Mouse (Mus musculus) midbrain, embryonic 10.5 days (tissue): ENCODE measurements around the gene Cdrt4. TPM values are rescaled to one million over a fixed set of nuclear protein-coding genes. Genes with fewer than 3 reads are reported as not detected.

ENCODE experiments used
- DNase-seq: peaks from one replicate; pipeline ENCODE4 v3.0.0-alpha.2; 2017; ENCODE audit warnings: low spot score
- H3K27ac ChIP-seq: fragments of 300-500 bp; sonication (generic); replicated peaks from 2 replicates; pipeline ENCODE4 v1.5.1; 2016; ENCODE audit warnings: mild to moderate bottlenecking
- H3K27me3 ChIP-seq: fragments of 300-500 bp; sonication (generic); 2 replicates; pipeline ENCODE4 v1.6.1; 2016; ENCODE audit warnings: low read depth, mild to moderate bottlenecking; ENCODE audit not compliant: poor library complexity, severe bottlenecking
- H3K36me3 ChIP-seq: fragments of 300-500 bp; sonication (generic); 2 replicates; pipeline ENCODE4 v1.6.1; 2016; ENCODE audit warnings: mild to moderate bottlenecking, moderate library complexity
- H3K4me1 ChIP-seq: fragments of 300-500 bp; sonication (generic); 2 replicates; pipeline ENCODE4 v1.6.1; 2016
- H3K4me3 ChIP-seq: fragments of 300-500 bp; sonication (generic); 2 replicates; pipeline ENCODE4 v1.5.1; 2016; ENCODE audit warnings: mild to moderate bottlenecking, moderate library complexity
- H3K9me3 ChIP-seq: fragments of 300-500 bp; sonication (generic); replicated peaks from 2 replicates; pipeline ENCODE4 v1.6.1; 2016; ENCODE audit warnings: mild to moderate bottlenecking
- WGBS: fragments of 180-500 bp; shearing (Covaris S2); methylation state at CpG from one replicate; pipeline ENCODE4 v1.1.7; 2016; 5-methylcytosine and 5-hydroxymethylcytosine counted together
- polyA plus RNA-seq: library from polyadenylated mRNA; unstranded; fragments of >200 nt; fragmentation: Nextera tagmentation; extraction: Ambion mirVana; gene quantifications from 2 replicates; pipeline ENCODE4 v1.2.1, GENCODE M21; 2016

Gene Cdrt4
- polyA plus RNA-seq, 1 experiment from 2014 or later, result not detected

DNA sequence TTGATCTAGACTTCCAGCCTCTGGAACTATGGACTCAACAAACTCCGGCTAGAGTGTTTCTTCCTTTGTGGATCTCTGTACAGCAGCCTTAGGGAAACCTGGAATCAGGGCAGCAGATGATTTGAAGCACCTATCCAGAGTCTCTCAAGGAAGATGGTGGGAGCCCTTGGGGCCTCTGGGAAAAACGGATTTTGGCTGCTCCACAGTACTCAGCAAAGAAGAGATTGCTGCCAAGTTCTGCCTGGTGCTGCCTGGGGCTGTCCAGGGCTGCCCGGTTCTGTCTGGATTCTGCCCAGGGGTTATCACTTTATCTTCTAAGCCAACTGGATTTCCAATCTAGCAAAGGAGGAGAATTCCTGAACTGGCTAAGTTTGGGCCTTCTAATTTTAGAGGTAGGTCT, 58.8 kb downstream of the Cdrt4 start:
- no peaks in the 10 kb centered on the region for H3K27me3 ChIP-seq
- H3K27ac ChIP-seq, result no peak overlapping the region
- no peaks in the 10 kb centered on the region for H3K9me3 ChIP-seq
- DNase-seq, result no peak
- no peaks in the 10 kb centered on the region for H3K36me3 ChIP-seq
- no peak overlapping the region for H3K4me3 ChIP-seq
- no peaks in the 10 kb centered on the region for H3K4me1 ChIP-seq
- 67% methylated on average over 3 of the region's 3 CpGs for WGBS

DNA sequence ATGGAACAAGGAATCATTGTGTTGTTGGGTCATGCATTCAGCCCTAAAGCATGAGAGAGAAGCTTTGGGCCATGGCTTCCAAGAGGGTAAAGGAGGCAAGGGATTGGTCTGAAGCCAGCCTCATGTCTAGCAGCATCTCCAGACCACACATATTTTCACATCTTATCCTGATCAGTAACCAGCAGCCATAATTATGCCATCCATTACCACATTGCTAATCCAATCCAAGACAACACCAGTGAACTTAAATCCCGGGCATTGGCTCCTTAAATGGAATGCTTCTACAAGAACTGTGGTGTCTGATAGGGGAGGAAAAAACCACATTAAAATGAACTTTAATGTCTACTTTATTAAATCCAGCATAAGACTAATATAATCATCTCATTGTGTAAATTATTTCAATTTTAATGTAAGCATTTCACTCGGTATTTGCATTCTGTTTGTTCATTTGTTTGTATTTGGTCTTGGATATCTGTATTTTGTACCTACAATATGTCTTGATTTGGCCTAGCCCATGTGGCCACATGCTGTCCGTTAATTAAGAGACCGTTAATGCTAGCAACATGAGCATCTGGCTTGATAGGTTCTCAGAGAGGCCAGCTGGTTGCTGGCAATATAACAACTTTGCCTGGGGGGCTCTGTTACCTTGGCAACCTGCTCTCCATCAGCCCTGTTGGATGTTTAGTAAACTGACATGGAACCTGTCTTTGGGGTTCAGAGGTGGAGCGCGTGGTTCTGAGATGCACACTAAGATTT, 66.5 kb downstream of the Cdrt4 start:
- 85% methylated on average over 6 of the region's 6 CpGs for WGBS
- Histone ChIP-seq H3K27ac (no peak overlapping the region), H3K4me3 (no peak overlapping the region), H3K36me3 (no peaks in the 10 kb centered on the region), H3K27me3 (no peaks in the 10 kb centered on the region), H3K9me3 (no peaks in the 10 kb centered on the region), H3K4me1 (peaks cover 28% of the 10 kb centered on the region)
- no peak for DNase-seq

DNA sequence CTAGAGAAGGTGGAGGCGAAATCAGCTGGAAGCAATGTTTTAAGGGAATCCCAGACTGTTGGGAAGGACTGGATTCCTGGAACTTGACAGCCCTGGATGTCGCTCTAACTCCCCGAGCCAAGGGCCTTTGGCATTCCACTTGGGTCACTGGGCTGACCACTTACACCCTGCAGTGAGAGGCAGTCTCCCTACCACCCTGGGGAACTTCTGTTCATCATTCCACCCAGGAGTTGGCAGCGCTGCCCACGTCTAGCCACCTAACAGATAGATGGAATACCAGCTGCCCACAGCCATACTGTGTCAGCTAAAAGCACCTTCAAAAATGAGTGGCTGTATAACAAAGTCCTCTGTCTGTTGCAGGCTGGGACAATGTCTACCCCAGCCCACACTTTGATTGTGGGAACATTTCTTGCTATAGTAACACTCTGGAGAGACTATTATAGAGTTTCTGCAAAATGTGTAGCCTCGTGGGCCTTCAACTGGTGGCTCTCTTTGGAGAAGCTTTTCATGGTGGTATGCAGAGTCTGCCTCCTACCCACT, 67.2 kb downstream of the Cdrt4 start:
- H3K9me3 ChIP-seq, result no peaks in the 10 kb centered on the region
- no peaks in the 10 kb centered on the region for H3K36me3 ChIP-seq
- 85% methylated on average over 6 of the region's 6 CpGs for WGBS
- DNase-seq, result no peak
- H3K27ac ChIP-seq, result 0 out of 2 replicates have a peak overlapping the region, but pooled peaks have one; percentile 46
- H3K27me3 ChIP-seq, result no peaks in the 10 kb centered on the region
- no peak overlapping the region for H3K4me3 ChIP-seq
- peaks cover 28% of the 10 kb centered on the region for H3K4me1 ChIP-seq

DNA sequence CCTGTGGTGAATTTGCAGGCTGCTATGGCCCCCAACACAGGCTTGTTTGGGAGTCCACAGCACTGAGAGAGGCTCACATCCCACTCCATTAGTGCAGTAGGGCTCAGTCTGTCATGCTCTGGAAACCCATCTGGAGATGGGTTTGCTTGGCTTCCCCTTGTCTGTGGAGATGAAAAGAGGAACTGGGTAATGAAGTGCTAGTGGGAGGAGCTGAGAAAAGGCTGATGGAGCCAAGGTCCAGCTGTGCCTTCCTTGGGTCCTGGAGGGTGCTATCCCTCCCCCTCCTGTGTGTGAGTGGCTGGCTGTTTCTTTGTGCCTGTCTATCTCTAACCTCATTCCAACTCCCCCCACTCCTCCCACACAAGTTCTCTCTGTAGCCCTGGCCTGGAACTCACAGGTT, 69.6 kb downstream of the Cdrt4 start:
- Histone ChIP-seq H3K27me3 (no peaks in the 10 kb centered on the region), H3K27ac (0 out of 2 replicates have a peak overlapping the region, but pooled peaks have one; percentile 7), H3K4me1 (peaks cover 32% of the 10 kb centered on the region), H3K9me3 (no peaks in the 10 kb centered on the region), H3K4me3 (no peak overlapping the region), H3K36me3 (no peaks in the 10 kb centered on the region)
- no peak for DNase-seq

DNA sequence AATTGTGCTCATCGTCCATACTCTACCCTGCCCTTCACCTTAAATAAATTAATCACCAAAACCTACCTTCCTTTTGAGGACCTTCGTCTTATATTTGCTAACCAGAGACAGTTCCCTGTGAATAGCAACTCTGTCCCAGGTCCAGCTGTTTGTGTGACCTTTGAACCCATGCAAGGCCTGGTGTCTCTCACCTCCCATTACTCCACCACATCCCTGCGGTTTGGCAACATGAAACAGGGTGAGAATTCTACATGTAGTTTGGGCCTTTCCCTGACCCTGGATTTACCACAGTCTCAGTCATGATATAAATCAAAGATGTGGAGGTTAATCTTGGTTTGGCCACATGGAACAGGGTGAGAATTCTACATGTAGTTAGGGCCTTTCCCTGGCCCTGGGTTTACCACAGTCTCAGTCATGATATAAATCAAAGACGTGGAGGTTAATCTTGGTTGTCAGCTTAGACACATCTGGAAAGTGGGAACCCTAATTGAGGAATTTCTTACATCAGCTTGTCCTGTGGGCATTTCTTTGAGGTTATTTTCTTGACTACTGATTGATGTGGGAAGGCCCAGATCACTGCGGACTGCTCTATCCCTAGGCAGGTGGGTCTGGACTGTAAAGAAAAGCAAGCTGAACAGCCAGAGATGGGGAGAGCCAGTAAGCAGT, 70.3 kb downstream of the Cdrt4 start:
- DNase-seq, result no peak
- WGBS, result 77% methylated on average over 5 of the region's 5 CpGs

DNA sequence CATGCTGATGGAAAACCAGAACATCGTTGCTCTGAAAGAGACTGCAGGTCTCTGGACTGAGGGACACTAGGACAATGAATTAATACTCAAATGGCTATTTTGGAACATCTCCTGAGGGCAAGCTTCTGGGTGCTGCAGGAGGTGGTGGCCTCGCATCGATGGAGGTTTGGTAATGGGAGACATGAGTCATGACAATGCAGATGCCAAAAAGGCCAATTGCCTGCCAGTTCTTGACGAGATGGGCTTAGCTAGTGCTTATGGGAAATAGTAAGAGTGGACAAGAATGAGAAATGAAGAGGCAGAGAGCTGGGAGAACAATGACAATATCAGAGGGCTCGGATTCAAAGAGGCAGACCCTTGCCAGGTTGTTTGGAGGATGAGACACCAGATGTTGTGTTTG, 72.5 kb downstream of the Cdrt4 start:
- peaks cover 28% of the 10 kb centered on the region for H3K4me1 ChIP-seq
- H3K36me3 ChIP-seq, result no peaks in the 10 kb centered on the region
- H3K9me3 ChIP-seq, result no peaks in the 10 kb centered on the region
- H3K27me3 ChIP-seq, result no peaks in the 10 kb centered on the region
- no peak overlapping the region for H3K27ac ChIP-seq
- H3K4me3 ChIP-seq, result no peak overlapping the region
- no peak for DNase-seq
- WGBS, result 83% methylated on average over 5 of the region's 5 CpGs

More for the DNA sequence above, 70.3 kb downstream of the Cdrt4 start:
- peaks cover 32% of the 10 kb centered on the region for H3K4me1 ChIP-seq
- H3K27me3 ChIP-seq, result no peaks in the 10 kb centered on the region
- no peak overlapping the region for H3K4me3 ChIP-seq
- H3K9me3 ChIP-seq, result no peaks in the 10 kb centered on the region
- 0 out of 2 replicates have a peak overlapping the region, but pooled peaks have one; percentile 33 for H3K27ac ChIP-seq
- H3K36me3 ChIP-seq, result no peaks in the 10 kb centered on the region

DNA sequence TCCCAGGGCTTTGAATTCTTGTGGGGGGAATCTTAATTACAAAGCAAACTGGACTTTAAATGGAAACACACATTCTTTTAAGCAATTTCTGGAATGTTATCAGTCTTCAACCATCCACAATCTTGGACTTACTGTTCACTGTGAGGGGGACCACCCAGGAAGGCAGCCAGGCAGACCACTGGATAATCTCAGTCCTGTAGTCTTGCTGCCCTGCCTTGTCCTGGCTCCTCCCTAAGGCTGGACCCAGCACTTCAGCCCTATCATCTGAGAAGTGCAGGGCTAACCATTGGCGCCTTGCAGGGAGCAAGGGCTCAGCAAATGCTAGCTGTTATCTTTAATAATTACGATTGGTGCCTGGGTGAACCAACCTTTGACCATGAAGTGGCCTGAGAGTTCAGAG, 73.1 kb downstream of the Cdrt4 start:
- Histone ChIP-seq H3K4me1 (peaks cover 27% of the 10 kb centered on the region), H3K27me3 (no peaks in the 10 kb centered on the region), H3K4me3 (no peak overlapping the region), H3K27ac (no peak overlapping the region), H3K9me3 (no peaks in the 10 kb centered on the region), H3K36me3 (no peaks in the 10 kb centered on the region)
- 70% methylated on average over 2 of the region's 2 CpGs for WGBS
- no peak for DNase-seq

DNA sequence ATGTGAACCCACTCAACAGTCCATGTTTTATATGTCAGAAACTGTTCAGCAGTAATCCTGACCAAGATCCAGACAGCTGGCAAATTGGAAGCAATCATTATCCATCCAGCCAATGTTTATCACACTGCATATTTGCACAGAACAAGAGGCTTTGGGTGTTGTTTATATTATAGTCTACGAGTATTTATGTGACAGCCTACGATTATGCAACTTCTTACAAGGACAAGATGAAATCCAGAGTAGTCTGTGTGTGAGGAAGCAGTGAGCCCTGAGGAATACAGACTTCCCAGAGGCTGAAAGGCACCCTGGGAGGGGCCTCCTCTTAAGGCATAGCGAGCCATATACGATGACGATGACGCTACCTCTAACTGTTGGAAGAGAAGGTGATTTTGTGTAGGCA, 74.5 kb downstream of the Cdrt4 start:
- H3K27me3 ChIP-seq, result no peaks in the 10 kb centered on the region
- no peaks in the 10 kb centered on the region for H3K9me3 ChIP-seq
- 89% methylated on average over 6 of the region's 6 CpGs for WGBS
- no peak overlapping the region for H3K27ac ChIP-seq
- no peak for DNase-seq
- peaks cover 18% of the 10 kb centered on the region for H3K4me1 ChIP-seq
- no peak overlapping the region for H3K4me3 ChIP-seq
- H3K36me3 ChIP-seq, result no peaks in the 10 kb centered on the region

DNA sequence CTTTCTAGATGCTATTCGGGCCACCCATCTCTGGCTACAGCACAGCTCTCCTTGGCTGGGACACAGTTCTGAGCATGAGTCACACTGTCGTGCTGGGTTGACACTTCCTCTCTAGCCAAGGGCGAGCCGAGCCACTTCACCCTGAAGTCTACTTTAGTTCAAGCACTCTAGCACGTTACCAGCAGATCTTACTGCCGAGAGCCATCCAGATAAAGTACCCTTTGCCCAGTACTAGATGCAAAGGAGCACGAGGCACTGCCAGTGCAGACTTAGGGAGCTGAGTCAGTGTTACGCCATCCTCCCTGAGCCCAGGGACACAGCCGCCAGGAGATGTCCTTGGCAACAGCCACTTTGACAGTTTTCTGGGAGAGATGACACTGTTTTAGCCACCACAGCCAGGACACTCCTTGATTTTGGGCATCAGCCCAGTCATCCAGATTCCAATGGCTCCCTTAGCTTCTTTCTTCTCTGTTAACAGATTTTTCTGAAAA, 75.7 kb downstream of the Cdrt4 start:
- 85% methylated on average over 9 of the region's 9 CpGs for WGBS
- Histone ChIP-seq H3K4me3 (no peak overlapping the region), H3K36me3 (no peaks in the 10 kb centered on the region), H3K27ac (no peak overlapping the region), H3K4me1 (peaks cover 15% of the 10 kb centered on the region), H3K9me3 (no peaks in the 10 kb centered on the region), H3K27me3 (no peaks in the 10 kb centered on the region)
- no peak for DNase-seq

DNA sequence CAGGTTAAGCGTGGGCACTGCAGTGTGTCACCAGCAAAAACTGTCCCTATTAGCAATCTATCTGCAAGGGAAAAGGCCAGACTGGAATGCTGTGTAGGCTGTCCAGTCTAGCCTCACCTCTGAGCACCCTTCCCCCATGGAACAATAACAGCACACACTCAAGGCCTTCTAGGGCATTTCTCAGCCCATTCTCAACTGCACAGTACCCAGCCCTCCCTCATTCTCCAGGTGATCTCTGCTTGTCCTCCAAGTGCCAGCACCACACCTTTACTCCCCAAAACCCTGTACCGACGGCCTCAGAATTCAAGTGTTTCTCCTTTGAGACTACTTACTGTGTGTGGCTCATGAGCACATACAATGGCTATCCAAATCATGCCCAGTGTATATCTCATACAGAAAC, 77.1 kb downstream of the Cdrt4 start:
- no peaks in the 10 kb centered on the region for H3K27me3 ChIP-seq
- no peak overlapping the region for H3K27ac ChIP-seq
- 87% methylated on average over 3 of the region's 3 CpGs for WGBS
- no peaks in the 10 kb centered on the region for H3K9me3 ChIP-seq
- H3K36me3 ChIP-seq, result no peaks in the 10 kb centered on the region
- peaks cover 15% of the 10 kb centered on the region for H3K4me1 ChIP-seq
- no peak overlapping the region for H3K4me3 ChIP-seq
- no peak for DNase-seq

DNA sequence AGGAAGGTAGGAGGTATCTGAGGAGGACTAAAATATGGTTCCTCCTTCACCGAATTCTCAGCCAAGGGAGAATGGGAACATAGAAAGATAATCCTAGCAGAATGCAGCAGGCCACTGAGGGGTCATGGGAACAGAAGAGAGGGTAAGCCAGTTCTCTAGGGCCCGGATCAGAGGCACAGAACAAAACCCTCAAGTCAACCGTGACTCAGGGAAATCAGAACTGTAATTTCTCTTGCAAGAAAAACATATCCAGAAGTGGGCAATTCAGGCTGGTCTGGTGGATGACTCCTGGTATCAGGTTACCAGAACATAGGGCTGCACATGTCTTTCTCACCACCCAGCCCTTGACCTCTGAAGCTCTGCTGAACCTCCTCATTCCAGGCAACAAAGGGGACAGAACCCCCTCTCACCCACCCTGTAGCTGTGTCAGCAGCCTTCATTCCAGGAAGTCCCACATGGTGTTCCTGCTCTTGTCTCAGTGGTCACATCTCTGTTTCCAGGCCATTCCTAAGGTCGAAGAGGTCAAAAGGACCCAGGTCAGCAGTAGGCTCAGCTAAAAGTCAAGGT, 78.2 kb downstream of the Cdrt4 start:
- Histone ChIP-seq H3K27ac (no peak overlapping the region), H3K27me3 (no peaks in the 10 kb centered on the region), H3K9me3 (no peaks in the 10 kb centered on the region), H3K4me3 (no peak overlapping the region), H3K36me3 (no peaks in the 10 kb centered on the region), H3K4me1 (peaks cover 12% of the 10 kb centered on the region)
- WGBS, result 62% methylated on average over 4 of the region's 4 CpGs
- no peak for DNase-seq

DNA sequence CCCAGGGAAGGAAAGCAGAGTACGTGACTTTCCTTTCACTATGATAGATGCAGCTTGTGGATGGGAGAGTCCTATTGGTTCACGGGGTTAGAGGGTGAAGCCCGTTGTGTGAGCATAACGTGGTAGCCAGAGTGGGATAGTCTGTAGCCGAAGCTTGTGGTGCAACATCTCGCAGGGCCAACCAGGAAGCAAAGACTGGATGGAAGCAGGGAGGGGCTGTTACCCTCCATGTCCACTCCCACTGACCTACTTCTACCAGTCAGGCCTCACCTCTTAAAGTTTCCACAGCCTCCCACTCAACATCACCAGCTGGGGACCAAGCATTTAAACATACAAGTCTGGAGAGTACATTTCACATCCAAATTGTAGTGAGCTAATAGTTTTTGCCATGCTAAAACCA, 78.7 kb downstream of the Cdrt4 start:
- no peak overlapping the region for H3K27ac ChIP-seq
- WGBS, result 92% methylated on average over 6 of the region's 6 CpGs
- peaks cover 11% of the 10 kb centered on the region for H3K4me1 ChIP-seq
- DNase-seq, result no peak
- H3K9me3 ChIP-seq, result no peaks in the 10 kb centered on the region
- no peak overlapping the region for H3K4me3 ChIP-seq
- H3K27me3 ChIP-seq, result no peaks in the 10 kb centered on the region
- H3K36me3 ChIP-seq, result no peaks in the 10 kb centered on the region
